17 mouse cellular contexts compared by ENCODE assay signal in genomic region chr11:53928585-53928984, GRCm38 (mm10). TPM values are rescaled to one million over a fixed set of nuclear protein-coding genes. Genes with fewer than 3 reads are reported as not detected.
"Had no signal": no experiment of that assay in that cellular context is flagged by ENCODE, and none has a peak within 500 bp of the region (broad histone marks: within the 10 kb centered on the region; RNA-seq: fewer than 3 reads in every experiment).

No protein-coding gene starts in this region.

- H3K9ac ChIP-seq: intestine, embryonic 15.5 days; limb, embryonic 13.5 days; liver, embryonic 14.5 days; neural tube, embryonic 12.5 days had no signal

- H3K4me1 ChIP-seq: midbrain, embryonic 10.5 days; neural tube, embryonic 12.5 days had no signal

- H3K27ac ChIP-seq: intestine, embryonic 15.5 days; kidney, postnatal 0 days; layer of hippocampus, adult 2 months; limb, embryonic 13.5 days; liver, embryonic 14.5 days; midbrain, embryonic 10.5 days; neural tube, embryonic 12.5 days had no signal

- H3K4me2 ChIP-seq: intestine, embryonic 15.5 days; limb, embryonic 13.5 days; neural tube, embryonic 12.5 days had no signal

- H3K36me3 ChIP-seq: intestine, embryonic 15.5 days; limb, embryonic 13.5 days; midbrain, embryonic 10.5 days; neural tube, embryonic 12.5 days had no signal

- ATAC-seq: intestine, embryonic 15.5 days had no signal

- H3K4me3 ChIP-seq: intestine, embryonic 15.5 days; layer of hippocampus, adult 2 months; limb, embryonic 13.5 days; midbrain, embryonic 10.5 days; neural tube, embryonic 12.5 days had no signal

- H3K27me3 ChIP-seq: intestine, embryonic 15.5 days; limb, embryonic 13.5 days; neural tube, embryonic 12.5 days had no signal

- DNase-seq: kidney, postnatal 4 days; left cerebral cortex, postnatal 4 days; lung, postnatal 4 days; midbrain, embryonic 14.5 days; retina, postnatal 1 day; right cerebral cortex, postnatal 4 days; spleen, adult 18-20 months; thymus, adult 2 months; thymus, postnatal 25 days had no signal

- H3K9me3 ChIP-seq: intestine, embryonic 15.5 days; midbrain, embryonic 10.5 days; neural tube, embryonic 12.5 days had no signal

RNA-seq across cellular contexts. Expression of gene Slc22a21, which starts 51.5 kb away (rescaled TPM):
- total RNA-seq: neutrophil, adult 5-6 weeks had no signal
